Mouse (Mus musculus) midbrain, embryonic 16.5 days (tissue): ENCODE measurements around the gene Srgap1. TPM values are rescaled to one million over a fixed set of nuclear protein-coding genes. Genes with fewer than 3 reads are reported as not detected.
"Not testable (repeated sequence)": the region's sequence is repeated elsewhere in the genome, so short reads cannot be mapped to it uniquely, and the experiment has no call there.

ENCODE experiments used
- ATAC-seq: fragments of 200-750 bp; cut with Nextera tagmentation; 2 replicates; pipeline ENCODE4 v1.8.0; 2017; ENCODE audit warnings: moderate TSS enrichment
- H3K27ac ChIP-seq: fragments of 300-500 bp; sonication (generic); 2 replicates; pipeline ENCODE4 v1.5.1; 2014; ENCODE audit warnings: mild to moderate bottlenecking, low read length, mixed read lengths
- H3K27me3 ChIP-seq: fragments of 300-500 bp; sonication (generic); 2 replicates; pipeline ENCODE4 v1.6.1; 2014; ENCODE audit warnings: low read depth, low read length, mixed read lengths; ENCODE audit not compliant: control insufficient read depth, insufficient read depth
- H3K36me3 ChIP-seq: fragments of 300-500 bp; sonication (generic); 2 replicates; pipeline ENCODE4 v1.6.1; 2014; ENCODE audit warnings: mild to moderate bottlenecking, low read length, moderate library complexity, mixed read lengths; ENCODE audit not compliant: control insufficient read depth, insufficient read depth
- H3K4me1 ChIP-seq: fragments of 300-500 bp; sonication (generic); 2 replicates; pipeline ENCODE4 v1.6.1; 2014; ENCODE audit warnings: mild to moderate bottlenecking, low read length, mixed read lengths; ENCODE audit not compliant: control insufficient read depth, insufficient read depth
- H3K4me2 ChIP-seq: fragments of 300-500 bp; sonication (generic); 2 replicates; pipeline ENCODE4 v1.6.1; 2014; ENCODE audit warnings: mild to moderate bottlenecking, low read length, mixed read lengths
- H3K4me3 ChIP-seq: fragments of 300-500 bp; sonication (generic); 2 replicates; pipeline ENCODE4 v1.5.1; 2014; ENCODE audit warnings: low read depth, mild to moderate bottlenecking, low read length, moderate library complexity, mixed read lengths
- H3K9ac ChIP-seq: fragments of 300-500 bp; sonication (generic); 2 replicates; pipeline ENCODE4 v1.6.1; 2014; ENCODE audit warnings: low read depth, low read length, mixed read lengths
- H3K9me3 ChIP-seq: fragments of 300-500 bp; sonication (generic); replicated peaks from 2 replicates; pipeline ENCODE4 v1.6.1; 2014; ENCODE audit warnings: mild to moderate bottlenecking, low read length, mixed read lengths; ENCODE audit not compliant: control insufficient read depth, poor library complexity, severe bottlenecking
- WGBS: fragments of 180-500 bp; shearing (Covaris S2); extraction: QIAGEN DNeasy Blood & Tissue Kit; methylation state at CpG from one replicate; pipeline ENCODE4 v1.1.7; 2014; 5-methylcytosine and 5-hydroxymethylcytosine counted together
- polyA plus RNA-seq: library from polyadenylated mRNA; unstranded; fragments of >200 nt; fragmentation: Nextera tagmentation; extraction: Ambion mirVana; gene quantifications from 2 replicates; pipeline ENCODE4 v1.2.1, GENCODE M21; 2015

The Srgap1 gene
- polyA plus RNA-seq, 1 experiment from 2014 or later = 34.4 TPM

DNA sequence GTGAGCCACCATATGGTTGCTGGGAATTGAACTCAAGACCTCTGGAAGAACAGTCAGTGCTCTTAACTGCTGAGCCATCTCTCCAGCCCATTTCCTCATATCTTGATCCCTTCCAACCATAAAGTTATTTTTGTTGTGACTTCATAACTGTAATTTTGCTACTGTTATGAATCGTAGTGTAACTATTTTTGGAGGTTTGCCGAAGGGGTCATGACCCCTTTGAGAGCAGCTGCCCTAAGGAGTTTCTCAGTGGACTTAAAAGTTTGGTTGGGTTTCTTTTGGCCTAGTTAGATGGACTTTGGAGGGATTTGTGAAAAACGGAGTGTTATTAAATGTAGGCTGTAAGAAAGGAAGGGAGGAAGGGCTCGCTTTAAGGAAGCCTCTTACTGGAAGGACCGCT, 277.4 kb downstream of the Srgap1 start:
- H3K9ac ChIP-seq = no peak overlapping the region
- H3K9me3 ChIP-seq = no peaks in the 10 kb centered on the region
- H3K36me3 ChIP-seq = no peaks in the 10 kb centered on the region
- H3K27ac ChIP-seq = no peak overlapping the region
- ATAC-seq = no peak
- H3K27me3 ChIP-seq = no peaks in the 10 kb centered on the region
- H3K4me3 ChIP-seq = no peak overlapping the region
- H3K4me1 ChIP-seq = 0 out of 2 replicates have a peak, but pooled peaks cover 9% of the 10 kb centered on the region
- 92% methylated on average over 5 of the region's 5 CpGs for WGBS
- H3K4me2 ChIP-seq = no peak overlapping the region

GRCm38 (mm10) chr10:121767295-121767694, 279.8 kb downstream of the Srgap1 start:
- not testable (repeated sequence) for H3K9me3 ChIP-seq, H3K4me1 ChIP-seq, H3K27me3 ChIP-seq, ATAC-seq, H3K36me3 ChIP-seq, H3K27ac ChIP-seq, H3K9ac ChIP-seq, H3K4me3 ChIP-seq, H3K4me2 ChIP-seq
- WGBS = 82% methylated on average over 3 of the region's 3 CpGs

DNA sequence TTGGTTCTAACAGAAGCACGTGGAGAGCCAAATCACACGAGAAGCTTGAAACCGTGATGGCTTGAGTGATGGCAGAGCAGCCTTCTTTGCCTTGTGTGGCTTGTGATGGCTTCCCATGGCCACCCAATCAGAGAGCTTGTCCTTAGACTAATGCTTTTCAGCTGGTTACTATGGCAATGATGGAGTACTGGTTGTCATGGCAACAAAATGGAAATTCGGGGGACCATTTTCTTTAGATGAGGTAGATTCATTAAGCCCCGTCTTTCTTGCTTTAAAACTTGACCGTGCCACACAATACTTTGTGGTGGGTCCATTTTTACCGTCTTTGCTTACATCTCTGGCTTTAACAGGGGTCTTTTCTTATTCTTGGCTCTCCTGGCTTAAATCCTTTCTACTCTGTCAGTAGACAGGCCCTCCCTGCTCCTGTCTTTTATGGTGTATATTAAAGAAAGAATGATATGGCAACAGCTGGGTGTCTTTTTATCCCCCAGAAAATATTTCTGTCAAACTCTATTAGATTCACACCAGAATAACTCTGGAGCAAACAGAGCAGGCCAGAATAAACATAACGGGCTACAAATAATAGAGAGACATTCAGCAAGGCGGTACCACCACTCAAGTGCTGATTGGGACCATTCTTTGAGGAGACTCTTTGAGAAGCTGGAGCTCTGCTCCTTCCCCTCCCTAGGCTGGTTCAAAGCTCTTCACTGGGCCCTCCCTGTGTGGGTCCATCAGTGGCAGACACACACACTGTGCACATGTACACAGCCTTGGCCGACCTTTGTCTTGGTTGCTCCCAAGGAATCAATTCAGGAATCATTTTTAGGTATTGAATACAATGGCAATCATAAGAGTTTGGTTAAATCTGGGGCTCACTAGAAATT, 281.7 kb downstream of the Srgap1 start:
- 22% methylated on average over 10 of the region's 10 CpGs for WGBS
- Histone ChIP-seq H3K36me3 (no peaks in the 10 kb centered on the region), H3K4me1 (0 out of 2 replicates have a peak, but pooled peaks cover 9% of the 10 kb centered on the region), H3K9ac (no peak overlapping the region), H3K27me3 (no peaks in the 10 kb centered on the region), H3K27ac (peak overlapping the region; percentile 88), H3K4me3 (no peak overlapping the region), H3K9me3 (no peaks in the 10 kb centered on the region), H3K4me2 (peak overlapping the region; percentile 23)
- peak; percentile 97 for ATAC-seq

DNA sequence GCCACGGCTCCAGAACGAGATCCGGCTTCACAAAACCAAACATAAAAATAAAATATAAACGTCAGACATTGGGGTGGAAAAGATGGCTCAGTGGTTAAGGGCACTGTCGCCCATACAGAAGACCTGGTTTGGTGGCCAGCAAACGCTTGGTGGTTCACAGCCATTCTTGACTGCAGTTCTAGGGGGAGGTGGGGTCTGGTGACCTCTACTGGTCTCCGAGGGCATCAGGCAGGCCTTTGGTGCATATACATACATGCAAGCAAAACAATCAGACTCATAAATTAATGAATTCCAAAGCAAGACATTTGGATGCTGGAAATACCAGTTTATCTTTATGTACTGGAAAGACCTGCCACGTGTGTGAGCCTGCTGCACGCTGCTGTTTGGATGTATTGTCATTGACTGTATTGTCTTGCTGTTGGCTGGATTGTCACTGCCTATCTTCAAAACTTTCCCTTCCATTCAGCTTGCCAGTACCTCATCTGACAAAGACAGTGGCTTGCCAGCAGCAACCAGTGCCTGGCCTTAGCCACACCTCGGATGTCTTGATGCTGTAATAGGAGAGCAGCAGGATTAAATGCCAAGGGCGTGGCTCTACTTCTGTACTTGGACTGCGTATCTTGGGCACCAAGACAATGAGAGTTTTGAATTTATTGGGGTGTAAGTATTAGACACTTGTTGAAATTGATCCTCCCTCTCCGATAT, 282.5 kb downstream of the Srgap1 start:
- 0 out of 2 replicates have a peak, but pooled peaks cover 9% of the 10 kb centered on the region for H3K4me1 ChIP-seq
- 0 out of 2 replicates have a peak overlapping the region, but pooled peaks have one; percentile 2 for H3K4me2 ChIP-seq
- no peak overlapping the region for H3K9ac ChIP-seq
- WGBS = 79% methylated on average over 13 of the region's 13 CpGs
- no peaks in the 10 kb centered on the region for H3K27me3 ChIP-seq
- no peaks in the 10 kb centered on the region for H3K36me3 ChIP-seq
- no peaks in the 10 kb centered on the region for H3K9me3 ChIP-seq
- ATAC-seq = peak; percentile 69
- H3K27ac ChIP-seq = peak overlapping the region; percentile 88
- H3K4me3 ChIP-seq = no peak overlapping the region

DNA sequence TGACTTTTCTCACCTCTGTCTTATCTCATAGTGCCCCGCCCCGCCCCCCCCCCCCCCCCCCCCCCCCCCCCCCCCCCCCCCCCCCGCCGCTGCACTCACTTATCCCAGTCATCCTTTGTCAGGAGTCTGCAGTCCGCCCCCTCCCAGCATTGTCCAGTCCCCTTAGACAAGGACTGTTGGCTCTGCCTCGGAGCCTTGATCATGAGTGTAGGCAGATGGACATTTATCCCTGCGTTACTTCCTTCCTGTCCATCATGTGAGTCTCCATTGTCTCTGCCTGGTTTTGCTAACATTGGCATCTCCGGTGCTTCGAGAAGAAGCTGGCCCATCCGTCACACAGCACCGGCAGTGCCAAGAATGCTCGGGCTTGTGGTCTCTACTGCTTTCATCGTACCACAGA, 283.9 kb downstream of the Srgap1 start:
- Histone ChIP-seq H3K4me1 (0 out of 2 replicates have a peak, but pooled peaks cover 9% of the 10 kb centered on the region), H3K4me2 (no peak overlapping the region), H3K9me3 (no peaks in the 10 kb centered on the region), H3K9ac (no peak overlapping the region), H3K36me3 (no peaks in the 10 kb centered on the region), H3K27ac (no peak overlapping the region), H3K4me3 (no peak overlapping the region), H3K27me3 (no peaks in the 10 kb centered on the region)
- WGBS = 90% methylated on average over 9 of the region's 13 CpGs
- ATAC-seq = no peak

- 88% methylated on average over 9 of the region's 9 CpGs for WGBS
- no peak overlapping the region for H3K4me3 ChIP-seq
- no peak overlapping the region for H3K4me2 ChIP-seq
- H3K27me3 ChIP-seq = no peaks in the 10 kb centered on the region
- no peak overlapping the region for H3K27ac ChIP-seq
- 0 out of 2 replicates have a peak, but pooled peaks cover 9% of the 10 kb centered on the region for H3K4me1 ChIP-seq
- no peaks in the 10 kb centered on the region for H3K9me3 ChIP-seq
- no peak overlapping the region for H3K9ac ChIP-seq
- H3K36me3 ChIP-seq = no peaks in the 10 kb centered on the region
- no peak for ATAC-seq
Observed at GRCm38 (mm10) chr10:121762141-121762540, 285.0 kb downstream of the Srgap1 start.

- ATAC-seq = no peak
- 46% methylated on average over 8 of the region's 8 CpGs for WGBS
- Histone ChIP-seq H3K4me3 (no peak overlapping the region), H3K4me2 (no peak overlapping the region), H3K9me3 (no peaks in the 10 kb centered on the region), H3K27ac (no peak overlapping the region), H3K27me3 (no peaks in the 10 kb centered on the region), H3K9ac (no peak overlapping the region), H3K36me3 (no peaks in the 10 kb centered on the region), H3K4me1 (no peaks in the 10 kb centered on the region)
Observed at GRCm38 (mm10) chr10:121759095-121759494, 288.0 kb downstream of the Srgap1 start.

DNA sequence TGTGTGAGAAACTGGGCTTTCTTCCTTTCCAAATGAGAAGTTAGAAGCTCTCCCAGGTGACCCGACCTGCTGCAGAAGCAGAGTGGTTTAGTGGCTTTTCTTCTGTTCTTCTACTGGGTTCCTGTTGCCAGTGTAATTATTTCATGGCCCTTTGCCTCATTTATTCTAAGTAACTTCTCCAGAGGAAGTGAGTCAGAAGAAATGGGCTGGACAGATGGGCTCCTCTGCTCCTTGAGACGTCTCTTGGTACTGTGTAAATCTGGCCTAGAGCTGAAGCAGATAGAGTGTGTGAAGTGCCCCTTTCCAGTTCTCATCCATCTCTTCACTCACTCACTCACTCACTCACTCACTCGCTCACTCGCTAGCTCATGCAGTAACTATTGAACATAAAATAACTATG, 290.4 kb downstream of the Srgap1 start:
- Histone ChIP-seq H3K9me3 (no peaks in the 10 kb centered on the region), H3K27me3 (no peaks in the 10 kb centered on the region), H3K4me3 (no peak overlapping the region), H3K27ac (no peak overlapping the region), H3K4me2 (no peak overlapping the region), H3K36me3 (no peaks in the 10 kb centered on the region; the same call in 1 of the 2 replicates), H3K9ac (no peak overlapping the region), H3K4me1 (no peaks in the 10 kb centered on the region)
- WGBS = 90% methylated on average over 4 of the region's 4 CpGs
- ATAC-seq = no peak

GRCm38 (mm10) chr10:121755822-121756221, 291.3 kb downstream of the Srgap1 start:
- Histone ChIP-seq H3K9ac (no peak overlapping the region), H3K4me3 (no peak overlapping the region), H3K4me2 (no peak overlapping the region), H3K27me3 (no peaks in the 10 kb centered on the region), H3K36me3 (peaks cover 2% of the 10 kb centered on the region; the same call in 1 of the 2 replicates), H3K27ac (no peak overlapping the region), H3K4me1 (no peaks in the 10 kb centered on the region), H3K9me3 (no peaks in the 10 kb centered on the region)
- ATAC-seq = no peak
- WGBS = 58% methylated on average over 1 of the region's 1 CpGs
